Mouse (Mus musculus) CH12.LX (cell line): ENCODE results near the gene Ypel1. TPM values are rescaled to one million over a fixed set of nuclear protein-coding genes. Genes with fewer than 3 reads are reported as not detected.

Source experiments
- DNase-seq: peaks from one replicate; pipeline ENCODE4 v3.0.0-alpha.2; 2013; ENCODE audit errors: extremely low read depth
- H3K27ac ChIP-seq: 2 replicates; pipeline ENCODE4 v1.5.1; 2012; ENCODE audit warnings: low read depth, mild to moderate bottlenecking, control low read depth, moderate library complexity; ENCODE audit not compliant: insufficient read depth
- H3K27me3 ChIP-seq: replicated peaks from 2 replicates; pipeline ENCODE3; 2012; ENCODE audit warnings: inconsistent platforms
- H3K36me3 ChIP-seq, 2 experiments: replicated peaks in 1 of 2; 2 replicates each; pipeline versions ENCODE3 to v1.6.1; 2012; ENCODE audit warnings: inconsistent platforms in 1 of 2, low read length in 1 of 2, mild to moderate bottlenecking in 1 of 2, mixed read lengths in 1 of 2, moderate library complexity in 1 of 2; ENCODE audit not compliant: control insufficient read depth in 1 of 2, insufficient read depth in 1 of 2
- H3K4me1 ChIP-seq, 2 experiments: 2 replicates each; pipeline ENCODE4 v1.6.1; 2012; ENCODE audit warnings: inconsistent platforms in 1 of 2, moderate library complexity in 1 of 2; ENCODE audit not compliant: insufficient read depth in 2 of 2, control insufficient read depth in 1 of 2
- H3K4me2 ChIP-seq: 2 replicates; pipeline ENCODE4 v1.6.1; 2012; ENCODE audit warnings: low read depth, mild to moderate bottlenecking, control low read depth; ENCODE audit not compliant: poor library complexity, insufficient read depth, severe bottlenecking
- H3K4me3 ChIP-seq, 3 experiments: fragments of 150-350 bp in 1 of 3; sonication (generic) in 1 of 3; replicated peaks in 1 of 3; 2 replicates each; pipeline versions ENCODE3 to v1.5.1; 2011 to 2012; ENCODE audit warnings: low read depth in 2 of 3, low read length in 2 of 3, mild to moderate bottlenecking in 2 of 3, moderate library complexity in 2 of 3, control low read depth in 1 of 3, improper control_type of control experiment in 1 of 3, inconsistent platforms in 1 of 3, mixed read lengths in 1 of 3; ENCODE audit not compliant: poor library complexity in 1 of 3
- H3K79me2 ChIP-seq: replicated peaks from 2 replicates; pipeline ENCODE4 v1.6.1; 2012; ENCODE audit warnings: mild to moderate bottlenecking, moderate library complexity; ENCODE audit not compliant: control insufficient read depth, poor library complexity, insufficient read depth, severe bottlenecking; ENCODE audit errors: extremely low read depth
- H3K9ac ChIP-seq: 2 replicates; pipeline ENCODE4 v1.6.1; 2012; ENCODE audit warnings: low read depth, mild to moderate bottlenecking, control low read depth, moderate library complexity; ENCODE audit not compliant: insufficient read depth
- H3K9me3 ChIP-seq: replicated peaks from 2 replicates; pipeline ENCODE3; 2012; ENCODE audit warnings: low read length, inconsistent platforms, mixed read lengths
- CHD1 ChIP-seq: IDR thresholded peaks from 2 replicates; pipeline ENCODE4 v1.6.1; 2012; ENCODE audit warnings: low read depth, low read length, improper control_type of control experiment, inconsistent platforms
- E2F4 ChIP-seq: IDR thresholded peaks from 2 replicates; pipeline ENCODE4 v1.6.1; 2011; ENCODE audit warnings: low read depth, low read length, improper control_type of control experiment; ENCODE audit not compliant: insufficient replicate concordance
- ELF1 ChIP-seq: IDR thresholded peaks from 2 replicates; pipeline ENCODE4 v1.6.1; 2014; ENCODE audit warnings: low read depth, mild to moderate bottlenecking, inconsistent platforms, low read length, improper control_type of control experiment
- ETS1 ChIP-seq: conservative IDR thresholded peaks from 2 replicates; pipeline ENCODE4 v1.6.1; 2012; ENCODE audit warnings: low read depth, mild to moderate bottlenecking, inconsistent platforms, low read length, improper control_type of control experiment, moderate library complexity
- GABPA ChIP-seq: IDR thresholded peaks from 2 replicates; pipeline ENCODE4 v1.6.1; 2012; ENCODE audit warnings: low read depth, low read length, improper control_type of control experiment, inconsistent platforms; ENCODE audit not compliant: insufficient replicate concordance
- HCFC1 ChIP-seq: IDR thresholded peaks from 2 replicates; pipeline ENCODE4 v1.6.1; 2012; ENCODE audit warnings: low read depth, mild to moderate bottlenecking, inconsistent platforms, low read length, improper control_type of control experiment
- IRF4 ChIP-seq: IDR thresholded peaks from 2 replicates; pipeline ENCODE4 v1.6.1; 2014; ENCODE audit warnings: low read depth, mild to moderate bottlenecking, inconsistent platforms, low read length, improper control_type of control experiment
- JUN ChIP-seq: IDR thresholded peaks from 2 replicates; pipeline ENCODE4 v1.6.1; 2011; ENCODE audit warnings: low read depth, mild to moderate bottlenecking, low read length, improper control_type of control experiment, moderate library complexity; ENCODE audit not compliant: insufficient read depth
- JUND ChIP-seq: conservative IDR thresholded peaks from 2 replicates; pipeline ENCODE4 v1.6.1; 2011; ENCODE audit warnings: low read depth, low read length, improper control_type of control experiment
- KAT2A ChIP-seq: IDR thresholded peaks from 2 replicates; pipeline ENCODE4 v1.6.1; 2012; ENCODE audit warnings: low read length, improper control_type of control experiment, inconsistent platforms; ENCODE audit not compliant: insufficient replicate concordance
- MAZ ChIP-seq: IDR thresholded peaks from 2 replicates; pipeline ENCODE4 v1.6.1; 2012; ENCODE audit warnings: low read depth, mild to moderate bottlenecking, inconsistent platforms, low read length, improper control_type of control experiment, moderate library complexity
- MEF2A ChIP-seq: IDR thresholded peaks from 2 replicates; pipeline ENCODE4 v1.6.1; 2014; ENCODE audit warnings: low read depth, mild to moderate bottlenecking, inconsistent platforms, low read length, improper control_type of control experiment, borderline replicate concordance
- MYC ChIP-seq: IDR thresholded peaks from 2 replicates; pipeline ENCODE4 v1.6.1; 2011; ENCODE audit warnings: low read depth, mild to moderate bottlenecking, improper control_type of control experiment, low read length
- NRF1 ChIP-seq: IDR thresholded peaks from 2 replicates; pipeline ENCODE4 v1.6.1; 2014; ENCODE audit warnings: low read depth, mild to moderate bottlenecking, inconsistent platforms, low read length, improper control_type of control experiment, moderate library complexity
- POLR2A ChIP-seq: IDR thresholded peaks from 2 replicates; pipeline ENCODE4 v1.6.1; 2011; ENCODE audit warnings: low read depth, mild to moderate bottlenecking, improper control_type of control experiment, low read length
- SIN3A ChIP-seq: IDR thresholded peaks from 2 replicates; pipeline ENCODE4 v1.6.1; 2012; ENCODE audit warnings: low read length, improper control_type of control experiment, inconsistent platforms
- SMC3 ChIP-seq: IDR thresholded peaks from 2 replicates; pipeline ENCODE4 v1.6.1; 2011; ENCODE audit warnings: low read depth, low read length, improper control_type of control experiment
- TCF12 ChIP-seq: IDR thresholded peaks from 2 replicates; pipeline ENCODE4 v1.6.1; 2014; ENCODE audit warnings: low read depth, mild to moderate bottlenecking, inconsistent platforms, low read length, improper control_type of control experiment
- USF1 ChIP-seq: IDR thresholded peaks from 2 replicates; pipeline ENCODE4 v1.6.1; 2014; ENCODE audit warnings: low read depth, mild to moderate bottlenecking, inconsistent platforms, low read length, improper control_type of control experiment
- ZC3H11A ChIP-seq: IDR thresholded peaks from 2 replicates; pipeline ENCODE4 v1.6.1; 2012; ENCODE audit warnings: low read depth, mild to moderate bottlenecking, inconsistent platforms, low read length, improper control_type of control experiment
- ZMIZ1 ChIP-seq: IDR thresholded peaks from 2 replicates; pipeline ENCODE4 v1.6.1; 2012; ENCODE audit warnings: low read depth, mild to moderate bottlenecking, inconsistent platforms, low read length, improper control_type of control experiment
- ZNF384 ChIP-seq: IDR thresholded peaks from 2 replicates; pipeline ENCODE4 v1.6.1; 2012; ENCODE audit warnings: low read depth, low read length, improper control_type of control experiment, inconsistent platforms
- dilution Hi-C: fragments of 300-500 bp; cut with MboI; formaldehyde crosslinking; loops from 2 replicates; pipeline ENCODE4 v1.14.3; 2020; ENCODE audit warnings: low sequenced_read_pairs; ENCODE audit not compliant: extremely low pct_unique_long_range_greater_than_20kb, extremely low pct_ligation_motif_present
- in situ Hi-C: fragments of 300-500 bp; cut with MboI; formaldehyde crosslinking; loops from 3 replicates; pipeline ENCODE4 v1.14.3; 2019; ENCODE audit warnings: low sequenced_read_pairs, low pct_ligation_motif_present, low pct_unique_long_range_greater_than_20kb, mixed read lengths
- polyA plus RNA-seq: library from polyadenylated mRNA; unstranded; fragments of >175 nt; gene quantifications from 2 replicates; pipeline ENCODE4 v1.2.1, GENCODE M21; 2012; ENCODE audit warnings: low read depth; ENCODE audit not compliant: insufficient read length
- total RNA-seq, 2 experiments: library from RNA; depleted of rRNA; stranded (reverse); fragments of 300-350 nt in 1 of 2; fragments of >200 nt in 1 of 2; gene quantifications; 2 replicates each; pipeline ENCODE4 v1.2.3; 2012 to 2014

Gene Ypel1
- total and polyA plus RNA-seq, 3 experiments, result 0.21 to 1.5 (median 0.83) TPM

DNA sequence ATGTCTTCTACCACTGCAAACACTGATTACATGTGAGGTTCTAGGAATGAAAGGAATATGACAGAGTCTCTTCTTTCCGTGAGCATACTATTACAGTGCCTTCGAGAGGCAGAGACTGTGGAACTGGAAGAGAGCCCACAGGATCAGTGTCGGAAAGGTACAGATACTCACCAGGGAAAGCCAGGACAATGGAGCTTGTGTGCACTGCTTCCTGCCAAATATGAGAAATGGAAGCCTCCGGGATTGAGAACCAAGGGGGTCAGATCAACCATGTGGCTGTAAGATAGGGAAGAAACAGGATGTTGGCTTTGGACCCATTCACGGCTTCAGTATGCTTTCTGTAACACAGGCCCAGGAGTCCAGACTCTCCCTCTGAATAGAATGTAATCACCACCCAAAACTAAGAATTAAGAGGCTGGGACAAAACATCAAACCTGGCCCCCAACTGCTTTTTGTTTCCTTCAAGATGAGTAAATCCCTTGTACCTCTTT lies 47.9 kb downstream of the Ypel1 start:
- dilution Hi-C loops, result no loop called here

DNA sequence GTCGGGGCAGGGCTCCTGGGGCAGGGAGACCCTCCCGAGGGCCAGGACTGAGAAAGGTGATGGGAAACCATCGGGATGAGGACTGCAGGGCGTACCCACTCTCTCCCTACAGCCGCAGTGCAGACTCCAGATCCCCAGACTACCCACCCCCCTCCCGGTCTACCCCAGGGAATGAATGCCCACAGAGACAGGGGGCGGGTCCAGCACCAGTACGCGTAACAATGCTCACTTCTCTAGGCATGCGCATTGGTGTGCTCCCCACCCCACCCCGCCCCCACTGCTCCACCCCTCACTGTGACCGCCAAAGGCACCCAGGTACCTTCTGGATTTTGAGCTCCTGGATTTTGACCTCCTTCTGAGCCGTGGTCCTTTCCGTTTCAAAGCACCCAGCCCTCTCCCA lies 52.1 kb downstream of the Ypel1 start:
- Histone ChIP-seq H3K4me3 (no peak overlapping the region), H3K36me3 (peaks cover 52 to 67% of the 10 kb centered on the region in 2 experiments), H3K79me2 (peaks cover 16% of the 10 kb centered on the region), H3K9me3 (no peaks in the 10 kb centered on the region), H3K27me3 (no peaks in the 10 kb centered on the region), H3K9ac (no peak overlapping the region), H3K4me1 (peaks cover 0 to 27% of the 10 kb centered on the region in 2 experiments; a peak in 2 of 4 replicates), H3K4me2 (no peak overlapping the region), H3K27ac (no peak overlapping the region)
- dilution Hi-C loops (no loop called here), in situ Hi-C loops (no loop called here)
- DNase-seq, result no peak
- TF ChIP-seq GABPA, result no peak
- no peak for TF ChIP-seq ZC3H11A
- no peak for TF ChIP-seq E2F4
- TF ChIP-seq HCFC1, result no peak
- TF ChIP-seq TCF12, result no peak
- TF ChIP-seq ETS1, result no peak
- no peak for TF ChIP-seq ZMIZ1
- no peak for TF ChIP-seq MAZ
- TF ChIP-seq ELF1, result no peak
- no peak for TF ChIP-seq NRF1
- no peak for TF ChIP-seq CHD1
- TF ChIP-seq USF1, result no peak
- TF ChIP-seq ZNF384, result no peak
- no peak for TF ChIP-seq IRF4
- no peak for TF ChIP-seq JUND
- TF ChIP-seq JUN, result no peak

More for the DNA sequence above, 47.9 kb downstream of the Ypel1 start:
- Histone ChIP-seq H3K4me3 (no peak overlapping the region), H3K4me2 (no peak overlapping the region), H3K9me3 (no peaks in the 10 kb centered on the region), H3K79me2 (no peaks in the 10 kb centered on the region), H3K9ac (no peak overlapping the region), H3K36me3 (peaks cover 67 to 93% of the 10 kb centered on the region in 2 experiments), H3K4me1 (peaks cover 0 to 4% of the 10 kb centered on the region in 2 experiments; a peak in 1 of 4 replicates), H3K27me3 (no peaks in the 10 kb centered on the region), H3K27ac (no peak overlapping the region)
- TF ChIP-seq SIN3A, result no peak
- no peak for TF ChIP-seq MEF2A
- TF ChIP-seq ETS1, result no peak
- TF ChIP-seq MYC, result no peak
- no peak for TF ChIP-seq KAT2A
- no peak for TF ChIP-seq SMC3
- no peak for TF ChIP-seq MAZ
- no peak for TF ChIP-seq POLR2A
- no peak for DNase-seq
- in situ Hi-C loops, result no loop called here
